Mouse (Mus musculus) lung, postnatal 14 days (tissue): ENCODE data around the gene Hsd17b7.
"Not testable (repeated sequence)": the region's sequence is repeated elsewhere in the genome, so short reads cannot be mapped to it uniquely, and the experiment has no call there.

Experiments used
- DNase-seq: peaks from one replicate; pipeline ENCODE4 v3.0.0; 2021

Hsd17b7 gene

DNA sequence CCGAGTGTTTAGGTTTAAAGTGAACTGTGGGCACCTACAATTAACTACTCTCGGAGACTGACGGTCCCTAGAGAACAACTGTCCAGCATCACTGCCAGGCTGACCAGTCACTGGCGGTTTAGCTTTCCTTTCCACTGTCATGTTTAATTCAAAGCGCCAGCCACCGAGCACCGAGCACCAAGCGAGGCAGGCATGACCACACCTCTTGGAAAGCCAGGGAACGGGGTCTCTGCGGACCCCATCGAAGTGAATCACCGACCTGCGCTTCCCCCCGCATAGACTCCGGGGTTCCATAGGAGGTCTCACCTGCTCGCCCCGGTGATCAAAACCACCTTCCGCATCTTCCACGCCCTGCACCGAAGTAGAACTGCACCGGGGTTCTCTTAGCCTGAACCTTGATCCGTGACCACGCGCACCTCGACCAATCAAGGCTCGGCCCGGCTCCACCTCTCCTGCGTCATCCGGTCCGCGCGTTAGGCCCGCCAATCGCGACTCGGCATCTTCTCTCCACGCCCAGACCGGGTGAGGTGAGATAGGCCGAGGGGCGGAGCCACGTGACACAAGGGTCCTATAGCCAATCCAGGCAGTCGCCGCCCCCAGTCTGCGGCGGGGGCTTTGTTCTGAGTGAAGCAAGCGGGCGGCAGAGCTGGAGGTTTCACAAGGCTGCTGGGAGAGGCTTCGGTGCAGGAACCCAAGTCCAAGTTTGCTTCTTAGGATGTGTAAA lies at the start of gene Hsd17b7:
TSS of gene Hsd17b7 (minus strand) at position 450 of the 724 bp plus-strand sequence.
- DNase-seq = peak; percentile 98

DNA sequence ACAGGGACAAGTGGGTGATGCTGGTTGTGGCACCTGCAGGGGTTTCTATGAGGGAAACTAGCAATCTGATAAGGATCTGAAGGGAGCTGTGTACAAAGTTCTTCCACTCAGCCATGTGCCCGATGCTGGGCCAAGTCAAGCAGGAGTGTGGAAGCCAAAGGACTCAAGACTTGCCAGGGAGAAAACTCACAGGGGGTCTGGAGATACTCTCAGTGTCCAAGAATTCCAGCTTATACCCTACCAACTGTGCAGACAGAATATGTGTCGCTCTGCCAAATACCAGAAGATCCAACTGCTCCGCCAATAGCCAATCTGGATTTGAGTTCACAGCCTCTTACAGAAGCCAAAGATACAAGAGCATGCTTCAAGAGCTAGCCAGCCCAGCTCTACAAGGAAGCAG lies 45.7 kb upstream of the Hsd17b7 start:
- no peak for DNase-seq

DNA sequence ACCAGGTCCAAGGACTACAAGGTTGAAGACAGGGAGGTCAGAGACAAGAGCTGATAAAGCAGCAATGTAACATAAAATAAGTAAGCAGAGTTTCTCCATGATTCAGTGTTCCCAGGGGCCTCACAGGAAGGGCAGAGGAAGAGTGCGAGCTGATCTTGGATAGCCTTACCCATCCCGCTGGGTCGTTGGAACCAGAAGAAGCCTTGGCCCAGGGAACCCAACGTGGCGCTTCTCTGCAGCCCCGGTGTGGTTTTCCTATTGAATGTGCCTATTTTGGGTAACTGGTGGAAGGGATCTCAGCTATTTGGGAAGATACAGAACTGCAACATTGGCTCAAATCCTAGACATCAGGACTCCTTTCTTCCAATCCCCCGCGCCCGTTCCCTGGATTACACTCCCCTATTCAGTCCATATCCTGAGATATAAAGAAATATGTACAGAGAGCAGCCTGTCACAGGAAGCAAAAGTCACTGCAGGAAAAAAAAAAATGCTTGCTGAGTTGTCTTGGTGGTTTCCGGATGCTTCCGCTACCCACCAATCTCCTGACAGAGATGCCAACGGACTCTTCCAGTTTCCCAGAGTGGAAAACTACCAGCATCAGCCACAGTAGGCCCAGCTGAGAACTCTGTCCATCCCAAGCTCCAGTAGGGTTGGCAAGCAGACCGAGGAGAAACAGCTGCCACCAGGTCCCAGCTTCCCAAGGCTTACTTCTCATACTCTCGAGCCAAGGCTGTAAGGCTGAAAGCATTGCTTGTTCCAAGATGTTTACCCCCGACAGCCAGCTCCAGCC lies 41.9 kb upstream of the Hsd17b7 start:
- DNase-seq = peak; percentile 60

DNA sequence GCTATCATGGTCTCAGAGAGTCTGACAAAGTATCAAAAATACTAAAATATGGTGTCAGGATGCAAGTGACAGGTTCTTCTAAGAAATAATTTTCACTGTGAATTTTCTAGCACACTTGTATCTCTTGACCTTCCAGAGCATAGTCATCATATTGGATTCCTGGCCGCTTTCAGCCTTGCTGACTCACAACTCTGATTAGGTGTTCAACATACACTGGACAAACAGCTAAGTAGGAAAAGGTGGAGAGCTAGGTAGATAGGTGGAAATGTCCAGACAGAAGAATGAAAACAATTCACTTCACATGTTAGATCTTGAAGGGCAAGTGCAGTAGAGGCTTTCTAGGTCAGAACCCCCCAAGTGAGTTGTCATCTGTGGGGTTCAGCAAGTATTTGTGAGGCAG lies 40.3 kb upstream of the Hsd17b7 start:
- DNase-seq = no peak

DNA sequence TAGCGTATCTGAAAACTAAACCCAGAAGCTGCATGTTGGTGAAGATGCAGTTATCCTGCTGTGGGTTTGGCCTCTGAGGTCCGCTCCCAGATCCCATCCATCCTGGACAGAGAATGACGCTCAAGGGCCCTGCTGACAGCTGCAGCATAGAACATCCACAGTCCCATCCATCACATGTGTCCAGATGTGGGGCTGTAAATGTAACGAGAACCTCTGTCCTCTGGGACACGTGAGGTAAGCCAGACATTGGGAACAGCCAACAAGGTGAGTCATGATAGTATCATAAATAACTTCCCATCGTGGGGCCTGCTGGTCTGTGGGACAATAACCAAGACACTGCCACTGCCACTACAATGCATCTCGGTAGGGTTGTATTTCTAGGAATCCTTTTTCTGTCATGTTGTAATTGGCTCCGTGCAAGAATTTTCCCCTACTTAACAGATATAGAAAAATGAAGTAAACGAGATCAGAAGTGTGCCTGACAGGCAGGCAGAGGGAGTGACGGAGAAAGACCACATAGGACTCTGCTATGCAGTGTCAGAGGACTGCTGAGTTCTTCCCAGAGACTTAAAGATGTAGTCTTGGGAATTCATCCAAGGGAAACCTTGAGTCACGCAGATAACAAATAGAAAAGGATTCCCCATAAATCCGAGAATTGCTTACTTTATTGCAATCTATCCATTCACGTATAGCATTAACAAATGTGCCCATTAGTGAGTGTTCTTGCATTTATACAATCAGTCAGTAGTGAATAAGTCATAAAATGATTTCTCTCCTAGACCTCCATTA lies 39.6 kb upstream of the Hsd17b7 start:
- DNase-seq = no peak

DNA sequence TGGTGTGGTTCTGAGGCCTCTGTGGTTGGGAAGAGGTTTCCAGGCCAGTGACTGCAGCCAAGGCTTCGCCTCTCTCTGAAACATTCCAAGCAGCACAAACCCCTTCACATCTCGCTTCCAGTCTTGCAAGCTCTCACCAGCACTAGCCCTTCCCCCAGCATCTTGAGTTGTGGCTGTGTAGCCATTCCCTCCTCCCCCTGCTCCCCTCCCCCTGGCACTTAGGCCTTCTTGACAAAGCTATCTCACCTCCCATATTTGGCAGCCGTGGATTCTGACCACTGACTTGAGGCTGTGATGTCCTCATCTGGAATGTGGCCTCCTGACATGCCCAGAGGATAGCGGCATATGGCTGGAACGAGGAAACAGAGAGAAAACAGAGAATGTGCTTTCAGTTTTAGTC lies 37.5 kb upstream of the Hsd17b7 start:
- peak; percentile 75 for DNase-seq

DNA sequence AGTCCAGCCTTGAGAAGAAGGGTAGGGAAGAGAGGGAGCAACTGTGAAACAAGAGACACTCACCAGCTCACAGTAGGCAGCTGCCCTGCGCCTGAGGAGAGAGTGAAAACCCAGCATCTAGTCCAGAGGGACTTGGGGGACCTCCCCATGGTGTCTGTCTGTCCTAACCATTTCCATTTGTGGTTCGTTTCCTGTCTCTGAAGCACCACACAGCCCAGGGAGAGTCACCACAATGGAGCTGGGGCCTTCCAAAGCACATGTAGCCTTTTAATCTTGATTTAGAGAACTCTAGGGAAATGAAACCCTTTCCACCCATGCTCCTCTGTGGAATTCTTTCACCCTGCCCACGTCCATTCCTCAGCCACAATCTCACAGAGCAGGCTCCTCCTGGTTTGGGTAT lies 36.3 kb upstream of the Hsd17b7 start:
- no peak for DNase-seq

DNA sequence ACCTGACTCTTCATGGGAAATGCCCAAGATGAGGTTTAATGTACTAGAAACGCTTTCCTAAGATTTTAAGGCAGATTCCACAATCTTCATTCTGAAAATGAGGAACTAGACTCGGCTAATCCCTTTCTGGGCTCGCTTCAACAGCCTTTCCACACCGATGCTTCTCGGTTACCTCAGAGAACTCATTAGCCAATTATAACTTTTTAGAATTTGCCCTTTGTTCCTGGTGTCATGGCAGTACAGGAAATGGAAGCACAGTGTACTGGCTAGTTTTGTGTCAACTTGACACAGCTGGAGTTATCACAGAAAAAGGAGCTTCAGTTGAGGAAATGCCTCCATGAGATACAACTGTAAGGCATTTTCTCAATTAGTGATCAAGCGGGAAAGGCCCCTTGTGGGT lies 24.9 kb upstream of the Hsd17b7 start:
- DNase-seq = not testable (repeated sequence)

DNA sequence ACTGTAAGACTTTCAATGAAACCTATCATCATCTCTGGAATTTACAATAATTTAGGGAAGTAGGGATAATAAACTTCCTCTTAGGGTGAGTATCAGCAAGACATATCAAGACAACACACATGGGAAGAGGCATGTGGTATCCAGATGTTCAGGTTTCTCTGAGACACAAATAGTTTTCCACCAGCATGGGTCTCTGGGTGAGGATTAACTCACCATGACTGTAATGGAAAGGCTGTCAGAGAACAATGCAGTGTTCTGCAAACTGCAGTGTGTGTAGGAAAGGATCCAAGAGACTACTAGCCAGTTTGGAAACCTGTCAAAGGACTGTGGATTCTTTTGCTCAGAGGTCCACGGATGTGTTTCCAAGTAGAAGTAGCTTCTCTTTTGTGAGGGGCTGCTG lies 17.1 kb upstream of the Hsd17b7 start:
- no peak for DNase-seq

DNA sequence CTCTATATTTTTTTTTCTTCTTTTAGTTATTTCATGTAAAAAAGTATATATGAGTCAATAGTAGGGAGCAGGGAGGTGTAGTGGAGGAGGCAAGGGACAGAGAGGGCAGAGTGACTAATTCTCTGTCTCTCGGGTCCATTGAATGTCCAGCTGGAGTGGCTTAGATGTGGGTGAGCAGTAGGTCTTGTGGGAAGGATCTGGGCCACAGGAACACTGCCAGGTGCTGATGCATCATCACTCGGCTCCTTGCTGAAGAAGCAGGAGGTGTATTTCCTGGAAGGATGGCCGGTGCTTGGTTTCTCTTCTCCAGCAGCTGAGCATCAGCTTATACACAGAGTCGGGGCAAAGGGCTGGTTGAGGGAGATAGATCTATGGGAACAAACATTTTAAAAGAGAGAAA lies 8.6 kb upstream of the Hsd17b7 start:
- DNase-seq = no peak

DNA sequence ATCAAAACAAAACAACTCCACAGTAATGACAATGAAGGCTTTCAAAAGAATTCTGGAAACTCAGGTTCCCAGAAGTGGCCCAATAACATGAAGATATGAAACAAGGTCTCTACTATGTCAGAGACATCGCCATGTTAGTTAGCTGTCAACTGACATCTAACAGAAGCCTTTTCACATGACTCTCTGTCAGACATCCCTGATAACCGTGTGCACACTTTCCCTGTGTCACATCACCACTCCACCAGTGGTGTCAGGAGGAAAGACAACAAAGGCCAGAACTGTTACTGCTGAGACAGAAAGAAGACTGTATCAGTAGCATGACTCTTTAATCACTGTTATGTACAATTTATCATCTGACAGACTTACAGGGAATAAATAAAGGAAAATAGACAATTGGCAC lies 3.0 kb upstream of the Hsd17b7 start:
- no peak for DNase-seq

DNA sequence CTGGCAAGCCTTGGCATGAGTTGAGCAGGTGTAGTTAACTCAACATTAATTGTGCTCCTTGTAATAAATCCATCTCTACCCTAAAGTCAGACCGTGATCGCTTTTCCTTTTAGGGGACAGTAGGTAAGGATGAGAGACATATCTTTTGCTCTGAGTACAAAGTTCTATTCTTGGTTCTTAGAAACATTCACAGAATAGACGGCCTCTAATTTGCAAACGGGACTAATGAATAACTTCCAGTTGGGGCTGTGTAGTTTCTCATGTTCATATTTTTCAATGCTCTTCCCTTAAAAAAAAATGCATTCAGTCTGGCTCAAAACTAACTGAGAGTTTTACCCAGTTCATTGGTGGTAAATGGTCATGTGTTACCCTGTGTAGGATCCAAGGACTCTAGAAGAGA lies 1.9 kb upstream of the Hsd17b7 start:
- DNase-seq = no peak

DNA sequence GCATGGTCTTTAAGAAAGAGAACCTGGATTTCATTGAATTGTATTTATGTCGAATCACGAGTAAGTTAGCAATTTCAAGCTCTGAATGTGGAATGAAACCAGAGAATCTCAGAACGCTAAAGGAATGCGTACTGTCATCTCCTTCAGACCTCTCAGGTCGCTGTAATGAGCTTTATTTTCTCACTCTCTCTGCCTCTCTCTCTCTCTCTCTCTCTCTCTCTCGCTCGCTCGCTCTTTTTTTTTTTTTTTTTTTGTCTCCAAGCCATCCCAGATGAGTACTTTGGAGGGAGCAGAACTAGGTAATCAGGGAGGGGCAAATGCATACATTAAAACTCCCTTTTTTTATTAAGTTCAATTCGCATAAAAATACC lies 460 bp upstream of the Hsd17b7 start:
- no peak for DNase-seq

DNA sequence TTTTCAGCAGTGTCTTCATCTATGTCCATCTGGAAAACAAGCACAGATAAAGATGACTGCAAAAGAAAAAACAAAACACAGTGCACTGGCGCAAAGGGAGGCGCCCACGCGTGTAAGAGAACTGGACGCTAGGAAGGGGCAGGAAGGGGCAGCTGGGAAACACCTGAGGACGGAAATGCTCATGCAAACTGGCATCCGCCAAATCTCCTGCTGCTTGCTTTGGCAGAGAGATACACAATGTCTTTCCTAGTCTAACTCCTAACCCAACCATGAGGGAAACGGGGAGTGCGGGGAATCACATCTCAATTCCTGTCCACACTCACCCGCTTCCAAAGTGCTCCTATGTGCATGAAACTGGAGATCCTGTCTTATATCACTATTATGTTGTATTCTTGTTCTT lies 15.9 kb downstream of the Hsd17b7 start:
- DNase-seq = no peak

DNA sequence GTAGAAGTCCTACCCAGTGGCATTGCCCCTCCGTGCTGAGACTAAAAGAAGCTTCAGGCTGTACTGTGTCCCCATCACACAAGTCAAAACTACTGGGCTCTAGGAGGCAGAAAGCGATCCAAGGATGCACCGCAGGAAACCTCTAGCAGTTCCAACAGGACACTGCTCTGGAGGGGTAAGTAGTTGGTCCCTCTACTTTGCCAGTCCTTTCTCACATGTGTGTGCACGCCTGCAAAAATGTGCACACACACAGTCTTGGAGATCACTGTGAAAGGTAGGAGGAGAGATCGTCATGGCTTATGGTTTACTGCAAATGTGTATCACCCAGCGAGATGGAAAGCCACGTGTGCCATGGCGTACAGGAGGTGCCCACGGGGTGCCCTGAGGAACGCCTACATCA lies 16.4 kb downstream of the Hsd17b7 start:
- no peak for DNase-seq

DNA sequence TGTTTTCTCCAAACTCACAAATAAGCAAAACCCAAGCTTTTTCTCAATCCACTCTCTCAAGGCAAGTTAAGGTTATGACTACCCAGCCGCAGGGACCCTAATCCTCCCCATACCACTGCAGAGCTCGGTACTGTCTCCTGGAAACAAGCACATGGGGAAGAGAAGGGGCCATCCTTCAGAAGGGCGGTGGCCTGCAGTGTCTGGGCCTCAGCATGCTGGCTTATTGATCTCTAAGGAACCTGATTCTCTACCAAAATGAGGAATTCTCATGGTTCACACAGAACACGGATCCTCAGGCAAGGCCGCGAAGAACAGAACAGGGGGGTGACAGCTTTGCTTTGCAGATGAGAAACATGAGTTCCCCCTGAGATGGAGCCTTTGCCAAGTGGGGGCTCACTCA lies 17.5 kb downstream of the Hsd17b7 start:
- no peak for DNase-seq

DNA sequence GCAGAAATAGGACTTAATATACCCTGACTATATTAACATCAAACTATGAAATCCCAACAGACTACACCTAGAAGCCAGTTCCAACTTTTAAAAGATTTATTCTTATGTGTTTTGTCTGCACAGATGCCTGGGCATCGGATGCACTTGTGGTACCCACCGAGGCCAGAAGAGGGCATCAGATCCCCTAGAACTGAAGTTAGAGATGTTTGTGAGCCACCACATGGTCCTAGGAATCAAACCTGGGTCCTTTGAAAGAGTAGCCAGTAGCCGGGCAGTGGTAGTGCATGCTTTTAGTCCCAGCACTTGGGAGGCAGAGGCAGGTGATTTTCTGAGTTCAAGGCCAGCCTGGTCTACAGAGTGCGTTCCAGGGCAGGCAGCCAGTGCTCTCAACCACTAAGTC lies 18.4 kb downstream of the Hsd17b7 start:
- no peak for DNase-seq

DNA sequence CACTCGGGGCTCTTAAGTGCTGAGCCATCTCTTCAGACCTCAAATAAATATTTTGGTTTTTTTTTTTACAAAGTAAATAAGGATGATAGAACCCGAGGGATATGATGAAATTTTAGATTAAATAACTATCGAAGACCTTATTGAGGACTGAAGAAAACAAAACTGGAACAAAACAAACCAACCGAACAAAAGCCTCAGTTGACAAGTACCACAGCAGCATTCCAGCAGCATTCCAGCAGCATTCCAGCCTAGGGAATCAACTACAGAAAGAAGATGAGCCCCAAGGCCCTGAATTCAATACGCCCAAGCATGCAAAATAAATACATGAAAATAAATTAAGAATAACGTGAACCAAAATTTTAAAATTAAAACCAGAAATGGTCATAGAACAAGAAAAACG lies 19.1 kb downstream of the Hsd17b7 start:
- no peak for DNase-seq

DNA sequence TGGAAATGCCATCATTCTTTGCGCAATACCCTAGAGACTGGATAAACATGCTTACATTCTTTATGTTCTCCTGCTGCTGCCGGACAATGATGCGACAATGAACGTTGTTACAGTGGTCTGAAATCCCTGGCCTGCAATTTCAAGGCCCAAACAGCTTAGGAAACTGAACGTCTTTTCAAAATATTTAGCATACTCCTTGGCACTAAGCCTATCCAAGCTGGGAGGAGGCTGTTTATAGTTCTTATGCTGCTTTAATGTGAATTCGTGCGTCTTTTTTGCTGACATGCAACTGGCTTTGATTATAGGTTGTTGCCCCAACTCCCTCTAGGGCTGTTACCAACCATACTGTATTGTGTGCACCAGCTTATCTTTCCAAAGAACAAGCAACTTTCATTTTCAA lies 20.2 kb downstream of the Hsd17b7 start:
- no peak for DNase-seq

DNA sequence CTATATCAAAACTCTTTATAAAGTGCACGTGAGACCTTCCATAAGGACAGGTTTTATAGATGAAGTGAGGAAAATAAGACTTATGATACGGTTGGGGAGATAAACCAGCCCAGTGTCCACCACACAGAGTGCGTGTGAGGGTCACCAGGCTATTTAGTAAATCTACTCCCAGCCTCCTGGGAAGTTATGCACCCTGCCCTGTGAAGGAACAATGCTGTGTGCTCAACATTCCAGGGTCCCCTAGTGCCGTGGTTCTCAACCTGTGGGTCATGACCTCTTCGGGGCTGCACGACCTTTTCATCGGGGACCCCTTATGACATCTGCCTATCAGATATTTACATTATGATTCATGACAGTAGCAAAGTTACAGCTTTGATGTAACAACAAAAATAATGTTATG lies 20.8 kb downstream of the Hsd17b7 start:
- no peak for DNase-seq

DNA sequence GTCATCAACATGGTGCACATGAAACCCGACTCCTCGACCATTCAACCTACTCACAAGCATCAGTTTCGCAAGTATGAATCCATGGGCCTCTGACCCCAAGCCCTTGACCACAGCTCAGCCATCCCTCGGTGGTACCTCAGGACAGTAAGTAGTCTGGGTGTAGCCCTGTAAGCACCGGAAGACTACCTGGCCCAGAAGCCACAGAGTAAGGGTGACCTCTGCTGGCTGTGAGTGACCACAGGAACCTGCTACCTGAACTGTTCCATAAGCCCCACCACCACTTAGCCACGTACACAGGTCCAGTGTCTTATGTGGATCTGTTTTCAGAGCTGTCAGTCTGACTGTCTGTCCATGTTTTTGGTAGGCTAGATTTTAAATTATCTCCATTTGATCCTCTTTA lies 21.4 kb downstream of the Hsd17b7 start:
- no peak for DNase-seq

DNA sequence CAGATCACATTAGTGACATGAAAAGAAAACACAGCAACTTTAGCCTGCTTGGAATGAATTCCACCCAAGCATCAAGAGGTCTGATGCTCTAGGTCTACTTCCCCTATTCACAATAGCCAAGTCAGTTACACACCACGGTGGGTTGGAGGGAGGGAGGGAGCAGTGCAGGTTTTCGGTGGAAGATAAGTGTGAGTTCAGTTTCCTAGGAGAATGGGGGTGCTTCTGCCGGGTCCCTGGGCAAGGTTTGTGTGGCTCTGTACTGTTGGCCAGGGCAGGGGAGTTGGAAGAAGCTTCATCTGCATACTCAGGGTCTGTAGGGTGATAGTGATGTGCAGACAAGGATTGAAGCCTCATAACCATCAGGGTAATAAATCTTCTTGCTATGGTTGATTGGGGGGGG lies 23.0 kb downstream of the Hsd17b7 start:
- no peak for DNase-seq

DNA sequence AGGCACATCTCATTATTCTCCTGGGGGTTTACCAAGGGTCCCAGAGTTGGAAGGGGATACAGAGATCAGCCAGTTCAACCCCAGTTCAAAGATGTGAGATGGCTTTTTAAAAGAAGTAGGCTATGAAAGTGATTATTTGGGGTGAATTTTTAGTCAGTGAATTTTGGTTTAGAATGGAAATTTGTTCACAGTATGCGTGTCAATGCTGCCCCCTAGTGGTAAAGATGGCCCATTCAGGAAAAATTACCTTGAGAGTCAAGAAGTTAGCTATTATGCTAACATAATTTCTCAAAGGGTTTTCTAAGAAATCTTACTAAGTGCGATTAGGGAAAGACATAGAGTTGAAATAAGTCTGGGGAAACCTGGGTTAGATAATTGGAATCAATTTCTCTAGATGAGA lies 29.7 kb downstream of the Hsd17b7 start:
- peak; percentile 68 for DNase-seq
